Comparison of ENCODE assay signal across 29 mouse cellular contexts in the genomic region with DNA sequence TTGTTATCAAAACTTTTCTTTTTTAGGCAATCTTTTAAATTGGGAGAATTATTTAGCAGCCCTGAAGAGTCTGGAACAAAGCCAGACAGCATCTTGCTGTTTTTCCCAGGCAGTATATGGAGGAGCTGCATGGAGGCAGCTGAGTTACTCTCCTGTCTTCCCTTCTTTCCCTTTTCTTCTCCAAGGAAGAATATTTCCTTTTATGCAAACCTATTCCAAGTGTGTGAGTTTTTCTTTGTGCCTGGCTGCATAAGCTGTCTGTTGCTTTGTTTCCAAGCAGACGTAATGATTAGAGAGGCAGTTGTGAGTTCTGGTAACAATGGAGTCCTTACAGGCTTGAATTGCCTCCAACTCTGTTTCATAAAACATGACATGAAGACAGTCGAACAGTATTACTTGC.
DNase-seq lines count a peak whose midpoint lies in the region; ATAC-seq and TF ChIP-seq lines count a peak whose summit lies in the region.
"Had no signal": no experiment of that assay in that cellular context is flagged by ENCODE, and none has a peak within 500 bp of the region (broad histone marks: within the 10 kb centered on the region; RNA-seq: fewer than 3 reads in every experiment).

No protein-coding gene starts in this region.

- H3K36me3 ChIP-seq in forebrain, embryonic 13.5 days (ENCODE audit: poor library complexity, severe bottlenecking): no peaks in the 10 kb centered on the region
- no peaks in the 10 kb centered on the region for H3K36me3 ChIP-seq in forebrain, embryonic 10.5 days (replicated peaks)
- no peaks in the 10 kb centered on the region for H3K36me3 ChIP-seq in forebrain, postnatal 0 days (ENCODE audit: insufficient read depth)
- H3K36me3 ChIP-seq: embryonic facial prominence, embryonic 10.5 days; embryonic facial prominence, embryonic 13.5 days; heart, embryonic 13.5 days had no signal

- no peak for DNase-seq in forebrain, embryonic 10.5 days (ENCODE audit: extremely low spot score, low spot score)
- DNase-seq in frontal cortex, postnatal 14 days (ENCODE audit: low spot score in 2 of 2): no peak
- DNase-seq in brain, adult 2 months (ENCODE audit: low read depth, low spot score): peak; percentile 24
- DNase-seq in forebrain, postnatal 0 days: peak; percentile 42
- no peak for DNase-seq in gastrocnemius, postnatal 4 days (ENCODE audit: low spot score in 2 of 2)
- DNase-seq: adrenal gland, adult 8-10 months; adrenal gland, postnatal 25 days; cerebellum, adult 11 months; cerebellum, adult 2 months; cerebellum, adult 9-11 months; cerebellum, postnatal 25 days; embryo, embryonic 11 days; gastrocnemius, postnatal 10 days; gastrocnemius, postnatal 36 days; heart, adult 18-20 months; heart, postnatal 14 days; heart, postnatal 4 days; kidney, adult 2 months had no signal

- no peaks in the 10 kb centered on the region for H3K9me3 ChIP-seq in forebrain, embryonic 13.5 days (replicated peaks)
- H3K9me3 ChIP-seq in forebrain, embryonic 10.5 days: no peaks in the 10 kb centered on the region
- H3K9me3 ChIP-seq in forebrain, postnatal 0 days (ENCODE audit: low read length): no peaks in the 10 kb centered on the region
- H3K9me3 ChIP-seq: embryonic facial prominence, embryonic 10.5 days; embryonic facial prominence, embryonic 13.5 days; heart, embryonic 13.5 days had no signal

- peak; percentile 51; the same call in 1 of the 2 replicates for ATAC-seq in forebrain, embryonic 13.5 days
- 0 out of 2 replicates have a peak, but pooled peaks have one; percentile 27 for ATAC-seq in frontal cortex, adult (ENCODE audit: low TSS enrichment)
- peak; percentile 87 for ATAC-seq in forebrain, postnatal 0 days
- ATAC-seq: activated CD4-positive, CD25-positive, alpha-beta regulatory T cell, adult 4 months; hindbrain, postnatal 0 days; inflammation-experienced regulatory T-cells, adult 6 months; intestine, embryonic 16.5 days had no signal

- no peak overlapping the region for H3K9ac ChIP-seq in forebrain, embryonic 13.5 days
- H3K9ac ChIP-seq in forebrain, postnatal 0 days: no peak overlapping the region
- H3K9ac ChIP-seq: embryonic facial prominence, embryonic 13.5 days; heart, embryonic 13.5 days; hindbrain, embryonic 14.5 days had no signal

- WGBS in forebrain, embryonic 13.5 days: 32% methylated on average over 2 of the region's 2 CpGs
- WGBS in forebrain, embryonic 10.5 days: 86% methylated on average over 2 of the region's 2 CpGs
- WGBS in forebrain, postnatal 0 days: 14% methylated on average over 2 of the region's 2 CpGs

- H3K4me2 ChIP-seq in forebrain, embryonic 13.5 days: no peak overlapping the region
- no peak overlapping the region for H3K4me2 ChIP-seq in forebrain, postnatal 0 days (ENCODE audit: low read depth)
- H3K4me2 ChIP-seq: embryonic facial prominence, embryonic 13.5 days; heart, embryonic 13.5 days; hindbrain, embryonic 14.5 days had no signal

- TF ChIP-seq CTCF in forebrain, postnatal 0 days (IDR thresholded peaks at IDR 0.05; ENCODE audit: low read depth): no peak

- no peak overlapping the region for H3K27ac ChIP-seq in forebrain, embryonic 13.5 days
- H3K27ac ChIP-seq in forebrain, embryonic 10.5 days: no peak overlapping the region
- H3K27ac ChIP-seq in forebrain, postnatal 0 days (ENCODE audit: low read depth, low read length): peak overlapping the region; percentile 52; the same call in 1 of the 2 replicates
- H3K27ac ChIP-seq: embryonic facial prominence, embryonic 10.5 days; embryonic facial prominence, embryonic 13.5 days; heart, embryonic 13.5 days; hindbrain, embryonic 14.5 days; hindbrain, postnatal 0 days had no signal

- no peak overlapping the region for H3K4me3 ChIP-seq in forebrain, embryonic 13.5 days
- no peak overlapping the region for H3K4me3 ChIP-seq in forebrain, embryonic 10.5 days
- H3K4me3 ChIP-seq in forebrain, postnatal 0 days (ENCODE audit: low read depth, low read length): no peak overlapping the region
- H3K4me3 ChIP-seq: embryonic facial prominence, embryonic 10.5 days; embryonic facial prominence, embryonic 13.5 days; erythroblast, embryonic 14.5 days; heart, embryonic 13.5 days had no signal

- no peaks in the 10 kb centered on the region for H3K27me3 ChIP-seq in forebrain, embryonic 13.5 days
- H3K27me3 ChIP-seq in forebrain, embryonic 10.5 days (ENCODE audit: poor library complexity, severe bottlenecking): no peaks in the 10 kb centered on the region
- H3K27me3 ChIP-seq in forebrain, postnatal 0 days (ENCODE audit: insufficient read depth, low read length): no peaks in the 10 kb centered on the region
- H3K27me3 ChIP-seq: embryonic facial prominence, embryonic 13.5 days; heart, embryonic 13.5 days had no signal

- 0 out of 2 replicates have a peak, but pooled peaks cover 7% of the 10 kb centered on the region for H3K4me1 ChIP-seq in forebrain, embryonic 13.5 days
- no peaks in the 10 kb centered on the region for H3K4me1 ChIP-seq in forebrain, embryonic 10.5 days
- H3K4me1 ChIP-seq in forebrain, postnatal 0 days (ENCODE audit: insufficient read depth): no peaks in the 10 kb centered on the region
- H3K4me1 ChIP-seq: embryonic facial prominence, embryonic 10.5 days; embryonic facial prominence, embryonic 13.5 days; heart, embryonic 13.5 days had no signal

Comparison
In these comparisons a context has a peak if more than half of its experiments do, and no peak if none do; other contexts are left out.
1. DNase-seq: peak in brain, adult 2 months (single experiment) and forebrain, postnatal 0 days (single experiment); none in forebrain, embryonic 10.5 days (single experiment), frontal cortex, postnatal 14 days (0 of 2) and gastrocnemius, postnatal 4 days (0 of 2).
2. ATAC-seq: peak in every context shown above with its lines; median percentile 87 in forebrain, postnatal 0 days; 51 in forebrain, embryonic 13.5 days; 27 in frontal cortex, adult.